In genomic region chr4:133881399-133881798, GRCm38 (mm10) we compare ENCODE assay signal across 21 mouse cellular contexts. TPM values are rescaled to one million over a fixed set of nuclear protein-coding genes. Genes with fewer than 3 reads are reported as not detected.
DNase-seq lines count a peak whose midpoint lies in the region; ATAC-seq and TF ChIP-seq lines count a peak whose summit lies in the region.
"Had no signal": no experiment of that assay in that cellular context is flagged by ENCODE, and none has a peak within 500 bp of the region (broad histone marks: within the 10 kb centered on the region; RNA-seq: fewer than 3 reads in every experiment).

No protein-coding gene starts in this region.

- no peaks in the 10 kb centered on the region for H3K9me3 ChIP-seq in E14TG2a.4 (ENCODE audit: low read length)
- no peaks in the 10 kb centered on the region for H3K9me3 ChIP-seq in forebrain, embryonic 11.5 days (ENCODE audit: control insufficient read depth, low read length)
- H3K9me3 ChIP-seq: forebrain, embryonic 10.5 days; G1E; heart, embryonic 10.5 days; limb, embryonic 13.5 days; liver, embryonic 15.5 days; neural tube, embryonic 12.5 days had no signal

- peaks cover 65% of the 10 kb centered on the region for H3K36me3 ChIP-seq in E14TG2a.4 (ENCODE audit: insufficient read depth, low read length)
- peaks cover 30% of the 10 kb centered on the region for H3K36me3 ChIP-seq in small intestine, adult 2 months (ENCODE audit: control insufficient read depth, insufficient read depth, low read length)
- H3K36me3 ChIP-seq in forebrain, embryonic 11.5 days (ENCODE audit: control insufficient read depth, insufficient read depth, low read length) = no peaks in the 10 kb centered on the region
- H3K36me3 ChIP-seq: G1E; liver, embryonic 15.5 days had no signal

- peaks cover 98% of the 10 kb centered on the region for H3K4me1 ChIP-seq in E14TG2a.4 (replicated peaks; ENCODE audit: low read depth, low read length)
- peaks cover 52% of the 10 kb centered on the region for H3K4me1 ChIP-seq in small intestine, adult 2 months (ENCODE audit: control insufficient read depth, insufficient read depth, insufficient read length, low read length)
- H3K4me1 ChIP-seq in forebrain, embryonic 11.5 days (replicated peaks; ENCODE audit: control insufficient read depth, insufficient read depth, low read length) = peaks cover 1% of the 10 kb centered on the region

- H3K4me3 ChIP-seq in gastrocnemius, adult 2 months = no peak overlapping the region
- H3K4me3 ChIP-seq in E14TG2a.4 (replicated peaks; ENCODE audit: low read length) = peak overlapping the region; percentile 37; the same call in 1 of the 2 replicates
- H3K4me3 ChIP-seq in small intestine, adult 2 months (ENCODE audit: low read depth, low read length) = peak overlapping the region; percentile 1; the same call in 1 of the 2 replicates
- no peak overlapping the region for H3K4me3 ChIP-seq in forebrain, embryonic 11.5 days (ENCODE audit: low read depth, low read length)
- H3K4me3 ChIP-seq: forebrain, embryonic 10.5 days; heart, embryonic 10.5 days; limb, embryonic 13.5 days; liver, embryonic 15.5 days; neural tube, embryonic 12.5 days had no signal

- no peak overlapping the region for H3K9ac ChIP-seq in forebrain, embryonic 11.5 days (ENCODE audit: low read length)
- H3K9ac ChIP-seq: forebrain, postnatal 0 days; liver, embryonic 15.5 days; neural tube, embryonic 12.5 days had no signal

- DNase-seq in gastrocnemius, adult 2 months = peak; percentile 72
- no peak for DNase-seq in gastrocnemius, postnatal 36 days
- peak; percentile 54 for DNase-seq in gastrocnemius, postnatal 25 days
- no peak for DNase-seq in forebrain, embryonic 11.5 days (ENCODE audit: low spot score)
- DNase-seq in adrenal gland, postnatal 10 days = no peak
- DNase-seq: adrenal gland, adult 2 months; forebrain, postnatal 0 days; heart, postnatal 4 days; lung, postnatal 4 days; midbrain, embryonic 14.5 days; right cerebral cortex, postnatal 25 days had no signal

- ATAC-seq in forebrain, embryonic 11.5 days (replicated peaks; ENCODE audit: low FRiP score) = no peak
- ATAC-seq: forebrain, postnatal 0 days; hindbrain, embryonic 16.5 days; Patski had no signal

- peak overlapping the region; percentile 3; the same call in 1 of the 2 replicates for H3K27ac ChIP-seq in gastrocnemius, adult 2 months
- peak overlapping the region; percentile 94 for H3K27ac ChIP-seq in small intestine, adult 2 months (ENCODE audit: insufficient read depth, low read depth, low read length)
- no peak overlapping the region for H3K27ac ChIP-seq in forebrain, embryonic 11.5 days (ENCODE audit: low read depth, low read length)
- H3K27ac ChIP-seq: forebrain, embryonic 10.5 days; limb, embryonic 13.5 days; liver, embryonic 15.5 days; neural tube, embryonic 12.5 days had no signal

- no peak for TF ChIP-seq CTCF in gastrocnemius, adult 2 months (IDR thresholded peaks at IDR 0.05)
- no peak for TF ChIP-seq CTCF in E14TG2a.4 (conservative IDR thresholded peaks at IDR 0.05; ENCODE audit: low read length)
- no peak for TF ChIP-seq CTCF in small intestine, adult 2 months (IDR thresholded peaks at IDR 0.05; ENCODE audit: extremely low read depth, insufficient read length, insufficient replicate concordance, low read depth, low read length)

- no peaks in the 10 kb centered on the region for H3K27me3 ChIP-seq in E14TG2a.4 (ENCODE audit: insufficient read depth, low read length)
- no peaks in the 10 kb centered on the region for H3K27me3 ChIP-seq in small intestine, adult 2 months (ENCODE audit: control insufficient read depth, insufficient read depth, low read length)
- no peaks in the 10 kb centered on the region for H3K27me3 ChIP-seq in forebrain, embryonic 11.5 days (ENCODE audit: control insufficient read depth, insufficient read depth, low read length)
- H3K27me3 ChIP-seq: limb, embryonic 13.5 days; neural tube, embryonic 12.5 days; Patski had no signal

- 34% methylated on average over 4 of the region's 4 CpGs for WGBS in small intestine, adult 2 months
- WGBS in forebrain, embryonic 11.5 days = 85% methylated on average over 4 of the region's 4 CpGs

- no peak overlapping the region for H3K4me2 ChIP-seq in forebrain, embryonic 11.5 days (ENCODE audit: low read depth, low read length, severe bottlenecking)
- H3K4me2 ChIP-seq: limb, embryonic 13.5 days; liver, embryonic 15.5 days; neural tube, embryonic 12.5 days had no signal

- intact Hi-C loops in gastrocnemius, adult 2 months (cut with DNase I) = no loop called here
- intact Hi-C loops in gastrocnemius, postnatal 36 days (cut with DNase I) = no loop called here

- TF ChIP-seq POLR2A in small intestine, adult 2 months (IDR thresholded peaks at IDR 0.05; ENCODE audit: low read depth, low read length) = no peak

RNA-seq across cellular contexts. Expression of gene Rps6ka1, which starts 6.2 kb away (rescaled TPM):
- total RNA-seq in gastrocnemius, adult 2 months (2021) = 1 to 10 TPM; 3.5 to 4.8 TPM
- total RNA-seq in gastrocnemius, postnatal 36 days (2021) = 1 to 10 TPM; 4.9 to 6.1 TPM
- 1 to 10 TPM; 4.0 to 4.3 TPM for total RNA-seq in gastrocnemius, postnatal 25 days (2021)
- polyA plus RNA-seq in small intestine, adult 2 months (2012; rRNA removed) = 91.5 and 220 TPM in 2 replicates
- polyA plus RNA-seq in forebrain, embryonic 11.5 days (2014; fragmentation: Nextera tagmentation; extraction: Ambion mirVana) = 31.5 and 32.2 TPM in 2 replicates
- total RNA-seq in adrenal gland, postnatal 10 days (2021) = 10 to 100 TPM; 19.6 to 19.9 TPM

Comparison
In these comparisons a context has a peak if more than half of its experiments do, and no peak if none do; other contexts are left out.
1. DNase-seq: peak in gastrocnemius, adult 2 months (single experiment) and gastrocnemius, postnatal 25 days (single experiment); none in gastrocnemius, postnatal 36 days (0 of 2), forebrain, embryonic 11.5 days (single experiment) and adrenal gland, postnatal 10 days (single experiment).
2. H3K4me3 ChIP-seq: peak in E14TG2a.4 (single experiment) and small intestine, adult 2 months (single experiment); none in gastrocnemius, adult 2 months (single experiment) and forebrain, embryonic 11.5 days (single experiment).